Mouse (Mus musculus) lung, postnatal 0 days (tissue): ENCODE measurements around the gene Kazn. TPM values are rescaled to one million over a fixed set of nuclear protein-coding genes. Genes with fewer than 3 reads are reported as not detected.

Source experiments
- ATAC-seq: fragments of 200-750 bp; cut with Nextera tagmentation; 2 replicates; pipeline ENCODE4 v1.8.0; 2017; ENCODE audit warnings: moderate library complexity
- DNase-seq: peaks from one replicate; pipeline ENCODE4 v3.0.0-alpha.2; 2016; ENCODE audit warnings: low spot score
- H3K27ac ChIP-seq: fragments of 300-500 bp; sonication (generic); 2 replicates; pipeline ENCODE4 v1.5.1; 2014; ENCODE audit warnings: antibody characterized with exemption, mild to moderate bottlenecking, low read length, mixed read lengths
- H3K27me3 ChIP-seq: fragments of 300-500 bp; sonication (generic); replicated peaks from 2 replicates; pipeline ENCODE4 v1.6.1; 2014; ENCODE audit warnings: low read length, mixed read lengths; ENCODE audit not compliant: insufficient read depth
- H3K36me3 ChIP-seq: fragments of 300-500 bp; sonication (generic); 2 replicates; pipeline ENCODE4 v1.6.1; 2014; ENCODE audit warnings: low read length, mixed read lengths; ENCODE audit not compliant: insufficient read depth
- H3K4me1 ChIP-seq: fragments of 300-500 bp; sonication (generic); 2 replicates; pipeline ENCODE4 v1.6.1; 2014; ENCODE audit warnings: antibody characterized with exemption, low read depth, low read length, mixed read lengths; ENCODE audit not compliant: insufficient read depth
- H3K4me2 ChIP-seq: fragments of 300-500 bp; sonication (generic); replicated peaks from 2 replicates; pipeline ENCODE4 v1.6.1; 2014; ENCODE audit warnings: low read depth, mild to moderate bottlenecking, low read length, moderate library complexity, mixed read lengths
- H3K4me3 ChIP-seq: fragments of 300-500 bp; sonication (generic); 2 replicates; pipeline ENCODE4 v1.5.1; 2014; ENCODE audit warnings: low read depth, low read length
- H3K9ac ChIP-seq: fragments of 300-500 bp; sonication (generic); replicated peaks from 2 replicates; pipeline ENCODE4 v1.6.1; 2014; ENCODE audit warnings: low read depth, mild to moderate bottlenecking
- H3K9me3 ChIP-seq: fragments of 300-500 bp; sonication (generic); 2 replicates; pipeline ENCODE4 v1.6.1; 2016; ENCODE audit warnings: low read length, mixed read lengths
- CTCF ChIP-seq: IDR thresholded peaks from 2 replicates; pipeline ENCODE4 v1.5.1; 2016; ENCODE audit warnings: antibody characterized with exemption, mild to moderate bottlenecking
- EP300 ChIP-seq: IDR thresholded peaks from 2 replicates; pipeline ENCODE4 v1.6.1; 2016; ENCODE audit warnings: antibody characterized with exemption, mild to moderate bottlenecking, control low read depth
- WGBS: fragments of 180-500 bp; shearing (Covaris S2); extraction: QIAGEN DNeasy Blood & Tissue Kit; methylation state at CpG from one replicate; pipeline ENCODE4 v1.1.7; 2014; 5-methylcytosine and 5-hydroxymethylcytosine counted together
- polyA plus RNA-seq: library from polyadenylated mRNA; unstranded; fragments of >200 nt; fragmentation: Nextera tagmentation; extraction: Ambion mirVana; gene quantifications from 2 replicates; pipeline ENCODE4 v1.2.1, GENCODE M21; 2015

The Kazn gene
- polyA plus RNA-seq, 1 experiment from 2014 or later, result 6.0 TPM

DNA sequence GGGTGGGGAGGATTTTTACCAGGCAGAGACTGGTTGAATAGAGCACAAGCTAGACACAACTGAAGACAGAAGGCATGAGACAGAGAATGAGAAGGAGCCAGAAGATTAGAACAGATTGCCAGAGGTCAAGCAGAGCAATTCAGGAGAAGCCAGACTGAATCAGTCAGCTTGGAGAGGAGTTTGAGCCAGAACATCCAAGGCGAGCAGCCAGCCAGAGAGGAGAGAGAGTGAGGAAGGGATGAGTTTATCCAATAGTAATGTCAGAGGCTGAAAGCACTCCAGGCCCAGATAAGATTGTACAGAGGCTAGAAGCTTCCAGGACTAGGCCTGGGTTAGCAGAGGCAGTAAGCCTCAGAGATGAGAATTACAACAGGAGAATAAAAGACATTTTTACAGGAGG lies 118.0 kb downstream of the Kazn start:
- DNase-seq, result no peak
- TF ChIP-seq CTCF, result no peak
- TF ChIP-seq EP300, result no peak
- H3K36me3 ChIP-seq, result no peaks in the 10 kb centered on the region
- no peaks in the 10 kb centered on the region for H3K9me3 ChIP-seq
- H3K4me2 ChIP-seq, result no peak overlapping the region
- H3K27me3 ChIP-seq, result no peaks in the 10 kb centered on the region
- no peak overlapping the region for H3K9ac ChIP-seq
- ATAC-seq, result no peak
- 41% methylated on average over 1 of the region's 1 CpGs for WGBS
- no peak overlapping the region for H3K27ac ChIP-seq
- H3K4me3 ChIP-seq, result no peak overlapping the region
- H3K4me1 ChIP-seq, result no peaks in the 10 kb centered on the region

DNA sequence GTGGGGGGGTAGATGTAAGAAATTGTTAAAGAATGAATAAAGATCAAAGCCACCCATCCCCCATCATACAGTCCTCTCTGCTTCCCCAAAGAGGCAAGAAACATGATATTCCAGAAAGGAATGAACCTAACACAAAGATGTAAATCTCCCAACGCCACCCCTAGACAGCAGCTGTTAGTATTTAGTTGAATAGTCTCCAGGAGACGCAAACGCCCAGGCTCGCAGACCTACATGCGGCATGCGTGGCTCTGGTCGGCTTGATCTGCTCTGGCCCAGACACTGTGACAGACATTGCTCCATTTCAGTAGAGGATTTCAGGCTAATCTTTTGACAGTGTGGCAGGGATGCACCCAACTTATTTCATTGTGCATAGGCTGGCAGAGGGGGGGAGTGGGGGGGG lies 120.7 kb downstream of the Kazn start:
- 50% methylated on average over 7 of the region's 7 CpGs for WGBS
- no peak for TF ChIP-seq EP300
- TF ChIP-seq CTCF, result no peak
- ATAC-seq, result no peak
- Histone ChIP-seq H3K4me1 (no peaks in the 10 kb centered on the region), H3K4me2 (no peak overlapping the region), H3K4me3 (no peak overlapping the region), H3K27me3 (no peaks in the 10 kb centered on the region), H3K9ac (no peak overlapping the region), H3K9me3 (no peaks in the 10 kb centered on the region), H3K27ac (no peak overlapping the region), H3K36me3 (no peaks in the 10 kb centered on the region)
- DNase-seq, result no peak

DNA sequence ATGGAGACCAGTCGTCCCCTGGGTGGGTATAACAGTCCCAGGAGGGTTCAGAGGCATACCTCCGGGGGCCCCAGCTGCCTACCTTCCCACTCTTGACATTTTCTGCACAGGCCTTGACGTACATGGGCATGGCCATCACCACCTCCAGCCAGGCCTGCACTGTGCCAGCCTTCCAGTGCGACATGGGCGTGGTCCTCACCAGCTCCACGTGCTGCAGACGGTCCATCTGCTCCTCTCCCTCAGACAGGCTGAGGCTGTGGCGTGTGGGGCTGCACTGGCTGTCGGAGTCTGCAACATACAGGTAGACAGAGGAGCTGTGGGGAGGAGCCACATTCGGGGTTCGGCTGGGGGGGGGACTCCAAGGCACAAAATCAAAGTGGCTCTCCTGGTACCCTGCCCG lies 121.2 kb downstream of the Kazn start:
- H3K4me1 ChIP-seq, result no peaks in the 10 kb centered on the region
- H3K4me3 ChIP-seq, result no peak overlapping the region
- no peak overlapping the region for H3K9ac ChIP-seq
- ATAC-seq (no peak), DNase-seq (no peak)
- no peaks in the 10 kb centered on the region for H3K36me3 ChIP-seq
- no peaks in the 10 kb centered on the region for H3K27me3 ChIP-seq
- no peaks in the 10 kb centered on the region for H3K9me3 ChIP-seq
- TF ChIP-seq CTCF (no peak), EP300 (no peak)
- 85% methylated on average over 12 of the region's 12 CpGs for WGBS
- no peak overlapping the region for H3K27ac ChIP-seq
- H3K4me2 ChIP-seq, result no peak overlapping the region

DNA sequence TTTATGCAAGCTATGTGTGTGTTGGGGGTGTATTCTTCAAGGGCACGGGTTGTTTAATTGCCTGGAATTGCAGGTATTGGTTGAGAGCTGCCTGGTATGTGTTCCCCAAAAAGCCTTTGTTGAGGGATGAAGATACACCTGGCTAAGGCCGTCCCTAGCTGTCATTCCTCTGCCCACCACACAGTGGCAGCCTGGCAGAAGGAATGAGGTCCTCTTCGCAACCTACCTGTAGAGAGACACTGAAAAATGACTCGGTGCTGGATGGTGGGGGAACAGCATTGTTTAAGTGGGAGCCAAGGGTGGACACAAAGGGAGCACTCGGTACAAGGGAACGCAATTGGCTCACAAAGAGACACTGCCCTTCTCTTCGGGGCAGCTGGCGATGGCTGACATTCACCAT lies 125.9 kb downstream of the Kazn start:
- no peaks in the 10 kb centered on the region for H3K27me3 ChIP-seq
- no peak overlapping the region for H3K9ac ChIP-seq
- peak; percentile 81 for TF ChIP-seq CTCF
- no peak for TF ChIP-seq EP300
- no peak overlapping the region for H3K4me3 ChIP-seq
- H3K4me2 ChIP-seq, result no peak overlapping the region
- H3K36me3 ChIP-seq, result no peaks in the 10 kb centered on the region
- H3K9me3 ChIP-seq, result no peaks in the 10 kb centered on the region
- ATAC-seq (no peak; the same call in 1 of the 2 replicates), DNase-seq (peak; percentile 15)
- 33% methylated on average over 8 of the region's 8 CpGs for WGBS
- no peak overlapping the region for H3K27ac ChIP-seq
- H3K4me1 ChIP-seq, result no peaks in the 10 kb centered on the region

DNA sequence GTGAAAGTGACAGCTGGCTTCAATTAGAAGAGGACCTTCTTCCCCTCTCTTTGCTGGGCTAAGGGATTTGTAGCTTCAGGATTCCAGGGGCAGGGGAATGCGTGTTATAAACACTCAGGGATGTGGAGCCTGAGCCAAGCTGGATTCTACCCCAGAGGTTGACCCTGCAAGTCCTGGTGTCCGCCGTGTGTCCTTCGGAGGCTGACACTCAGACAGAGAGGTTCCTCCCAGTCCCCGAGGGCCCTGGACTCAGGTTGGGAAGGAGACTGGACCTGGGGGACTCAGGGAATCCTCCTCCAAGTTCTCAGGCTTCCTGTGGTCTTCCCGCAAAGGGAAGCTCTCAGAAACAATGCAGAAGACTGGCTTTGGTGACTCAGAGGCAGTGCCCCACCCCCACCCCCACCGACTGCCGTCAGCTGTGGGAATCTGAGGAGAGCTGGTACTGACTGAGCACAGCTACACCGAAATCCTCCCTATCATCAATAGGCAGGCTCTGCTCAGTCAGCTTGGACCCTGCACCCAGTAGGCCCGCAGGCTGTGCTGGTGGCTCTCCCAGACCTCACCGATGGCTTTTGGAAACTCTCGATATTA lies 136.0 kb downstream of the Kazn start:
- no peaks in the 10 kb centered on the region for H3K36me3 ChIP-seq
- H3K9ac ChIP-seq, result no peak overlapping the region
- H3K27ac ChIP-seq, result no peak overlapping the region
- no peaks in the 10 kb centered on the region for H3K9me3 ChIP-seq
- DNase-seq, result peak; percentile 35
- peak; percentile 29; the same call in 1 of the 2 replicates for ATAC-seq
- H3K4me2 ChIP-seq, result no peak overlapping the region
- 40% methylated on average over 12 of the region's 12 CpGs for WGBS
- H3K4me3 ChIP-seq, result no peak overlapping the region
- TF ChIP-seq CTCF (no peak), EP300 (no peak)
- no peaks in the 10 kb centered on the region for H3K27me3 ChIP-seq
- peaks cover under 1% of the 10 kb centered on the region; the same call in 1 of the 2 replicates for H3K4me1 ChIP-seq

DNA sequence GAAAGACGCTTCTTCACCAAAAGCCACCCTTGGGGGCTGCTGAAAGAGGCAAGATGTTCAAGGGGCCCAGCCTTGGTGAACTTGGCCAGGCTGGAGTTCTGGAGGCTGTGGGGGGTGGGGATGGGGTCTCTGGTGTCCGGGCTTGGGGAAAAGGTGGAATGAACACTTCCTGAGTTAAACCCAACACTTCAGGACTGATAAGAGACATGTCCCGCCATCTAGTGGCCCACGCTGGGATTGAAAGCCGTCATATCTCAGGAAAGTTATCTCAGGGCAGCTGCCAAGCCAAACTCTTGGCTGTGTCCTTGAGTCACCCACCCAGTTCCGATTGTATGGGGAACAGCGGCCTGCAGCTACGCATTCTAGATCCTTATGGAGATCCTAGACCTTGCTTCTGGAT lies 140.9 kb downstream of the Kazn start:
- no peak; the same call in 1 of the 2 replicates for TF ChIP-seq EP300
- TF ChIP-seq CTCF, result peak; percentile 85
- DNase-seq, result peak; percentile 83
- H3K27ac ChIP-seq, result peak overlapping the region; percentile 47; the same call in 1 of the 2 replicates
- no peaks in the 10 kb centered on the region for H3K9me3 ChIP-seq
- H3K9ac ChIP-seq, result no peak overlapping the region
- 7% methylated on average over 8 of the region's 8 CpGs for WGBS
- ATAC-seq, result peak; percentile 69
- no peaks in the 10 kb centered on the region for H3K27me3 ChIP-seq
- peaks cover 8% of the 10 kb centered on the region; the same call in 1 of the 2 replicates for H3K4me1 ChIP-seq
- no peaks in the 10 kb centered on the region for H3K36me3 ChIP-seq
- peak overlapping the region; percentile 49 for H3K4me2 ChIP-seq
- no peak overlapping the region for H3K4me3 ChIP-seq
